Mouse (Mus musculus): ENCODE data around the gene Olfr1141. TPM values are rescaled to one million over a fixed set of nuclear protein-coding genes. Genes with fewer than 3 reads are reported as not detected.

The Olfr1141 gene
- not detected for total RNA-seq (2021)
- long read RNA-seq, experiment 1, result 0 reads
- long read RNA-seq, experiment 2, result 0 reads

DNA sequence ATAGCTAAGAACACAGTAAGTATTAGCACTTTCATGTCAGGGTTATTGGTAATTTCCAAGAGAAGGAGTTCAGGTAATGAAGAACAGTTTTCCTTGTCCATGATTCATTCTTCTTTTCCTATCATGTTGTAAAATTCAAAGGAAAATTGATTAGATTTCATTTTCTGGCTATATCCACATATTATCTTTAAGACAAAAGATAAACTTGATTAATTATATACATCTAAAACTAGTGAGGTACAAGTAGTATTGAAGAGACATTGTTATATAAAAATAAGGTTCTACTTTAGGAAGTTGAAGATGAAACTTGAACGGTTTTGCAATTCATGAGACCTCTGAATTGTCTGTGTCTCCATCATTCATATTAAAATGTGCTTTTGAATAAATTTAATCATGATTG is at the start of gene Olfr1141:
TSS of gene Olfr1141 (minus strand) at position 101 of the 400 bp plus-strand sequence.
- no peak for DNase-seq
- intact Hi-C loops (cut with DNase I; ENCODE audit: low total_unique reads), result no loop called here

DNA sequence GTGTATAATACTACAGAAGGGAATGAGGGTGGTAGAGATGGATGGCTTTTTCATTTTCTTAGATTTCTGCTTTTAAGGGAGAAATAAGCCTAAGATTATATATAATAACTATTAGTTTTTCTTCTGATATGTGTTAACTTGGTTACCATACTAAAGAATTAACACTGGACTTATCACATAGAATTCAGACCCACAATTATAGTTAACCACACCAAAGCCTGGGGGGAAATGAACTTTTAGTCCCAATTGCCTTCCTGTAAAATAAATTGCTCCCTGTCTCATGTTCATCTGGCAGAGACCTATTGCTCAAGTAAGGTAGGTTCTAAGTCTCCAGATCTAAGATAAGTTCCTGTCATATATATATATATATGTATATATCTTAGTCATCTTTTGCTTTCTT is 46.5 kb upstream of the Olfr1141 start, which contains the start of gene Olfr1143:
TSS of gene Olfr1143 (plus strand) at position 301 of the 400 bp plus-strand sequence.
- intact Hi-C loops (cut with DNase I; ENCODE audit: low total_unique reads), result no loop called here

DNA sequence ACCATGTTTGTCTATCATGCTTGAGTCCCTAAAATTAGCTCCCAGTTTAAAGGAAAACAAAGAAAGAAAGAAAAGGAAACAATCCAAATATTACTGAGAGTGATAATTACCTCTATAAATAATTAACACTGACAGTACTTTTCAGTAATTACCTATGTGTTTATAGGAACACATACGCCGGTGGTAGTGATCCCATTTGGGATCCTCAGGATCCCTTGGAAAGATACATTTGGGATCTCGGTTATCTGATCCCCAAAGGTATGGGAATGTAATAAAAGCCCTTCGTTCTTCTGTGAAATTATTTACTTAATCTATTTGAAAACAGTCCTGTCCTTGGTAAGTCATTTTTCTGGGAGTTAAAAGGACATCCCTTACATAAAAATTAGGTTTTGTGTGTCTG is 25.4 kb upstream of the Olfr1141 start, which contains the start of gene Olfr152:
TSS of gene Olfr152 (plus strand) at position 301 of the 400 bp plus-strand sequence.
- DNase-seq, result no peak
- intact Hi-C loops (cut with DNase I; ENCODE audit: low total_unique reads), result no loop called here

More for the DNA sequence above, 46.5 kb upstream of the Olfr1141 start, which contains the start of gene Olfr1143:
- no peak for DNase-seq

DNA sequence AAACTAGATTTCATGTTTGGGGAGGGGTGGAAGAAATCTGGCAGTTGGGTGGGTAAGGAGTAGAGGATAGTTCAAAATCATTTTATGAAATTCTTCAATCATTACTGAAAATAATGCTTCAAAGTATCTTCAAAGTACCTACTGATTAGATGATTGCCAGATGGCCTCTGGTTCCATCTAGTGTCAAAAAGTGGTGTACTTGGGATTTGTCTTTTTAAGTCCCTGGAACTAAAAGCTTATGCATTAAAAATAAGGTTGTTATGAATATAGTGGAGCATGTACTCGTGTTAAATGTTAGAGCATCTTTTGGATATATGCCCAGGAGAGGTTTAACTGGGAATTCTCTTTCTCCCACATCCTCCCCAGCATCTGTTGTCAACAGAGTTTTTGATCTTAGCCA is 22.4 kb upstream of the Olfr1141 start:
- no peak for DNase-seq
- intact Hi-C loops (cut with DNase I; ENCODE audit: low total_unique reads), result no loop called here

DNA sequence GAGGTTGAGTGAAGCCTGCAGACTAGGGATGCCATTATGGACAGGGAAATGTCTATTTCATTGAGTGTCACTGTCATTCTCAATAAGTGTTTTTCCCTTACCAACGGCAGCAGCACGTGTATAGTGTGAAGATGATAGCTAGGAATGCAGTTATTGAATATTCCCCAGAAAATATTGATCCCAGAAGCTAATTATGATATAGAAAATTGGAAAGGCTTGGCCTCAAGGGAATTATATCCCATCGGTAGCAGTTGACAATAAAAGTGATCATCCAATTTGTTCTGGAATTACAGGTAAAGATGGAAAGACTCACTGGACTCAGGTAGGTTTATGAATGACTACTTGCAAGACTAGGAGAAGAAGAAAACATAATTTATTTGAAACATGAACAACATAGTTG is 10.3 kb downstream of the Olfr1141 start, which contains the start of gene Olfr1140:
TSS of gene Olfr1140 (plus strand) at position 301 of the 400 bp plus-strand sequence.
- intact Hi-C loops (cut with DNase I; ENCODE audit: low total_unique reads), result no loop called here
- DNase-seq, result no peak

DNA sequence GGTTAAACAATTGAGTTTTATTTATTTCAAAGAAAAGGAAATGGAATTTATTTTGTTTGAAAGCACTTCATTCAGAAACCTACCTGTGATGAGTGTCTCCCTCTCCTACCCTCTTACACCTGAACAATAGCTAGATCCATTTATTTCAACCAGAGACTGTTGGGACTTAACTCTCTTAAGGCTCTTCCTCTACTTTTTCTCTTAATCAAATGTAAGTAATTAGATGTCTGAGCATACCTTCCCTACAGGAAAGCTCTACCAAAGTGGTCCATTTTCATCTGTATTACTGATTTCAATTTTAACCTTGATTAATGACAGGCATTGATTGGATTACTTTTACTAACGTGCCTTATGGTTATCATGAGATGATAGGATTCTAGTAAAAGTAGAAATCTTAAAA is 13.9 kb downstream of the Olfr1141 start, which contains the start of gene Olfr1138:
TSS of gene Olfr1138 (minus strand) at position 101 of the 400 bp plus-strand sequence.
- intact Hi-C loops (cut with DNase I; ENCODE audit: low total_unique reads), result no loop called here
- no peak for DNase-seq

DNA sequence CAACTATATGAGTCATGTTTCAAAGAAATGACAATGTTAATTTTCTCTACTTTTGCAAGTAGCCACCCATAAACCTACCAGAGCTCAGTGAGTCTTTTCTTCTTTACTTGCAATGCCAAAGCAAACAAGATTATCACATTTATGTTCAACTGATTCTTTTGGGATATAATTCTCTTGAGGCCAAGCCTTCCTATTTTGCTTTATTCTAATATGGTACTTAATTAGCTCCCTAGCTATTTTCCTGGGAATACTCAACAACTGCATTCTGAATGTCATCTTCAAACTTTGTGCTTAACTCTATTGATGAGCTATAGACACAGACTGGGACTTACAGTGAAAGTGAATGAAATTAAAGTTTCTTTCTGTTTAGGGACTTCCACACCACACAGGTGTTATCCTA is 40.7 kb downstream of the Olfr1141 start, which contains the start of gene Olfr1137:
TSS of gene Olfr1137 (minus strand) at position 101 of the 400 bp plus-strand sequence.
- intact Hi-C loops (cut with DNase I; ENCODE audit: low total_unique reads), result no loop called here
- no peak for DNase-seq

Other genes with a start within 250 kb of the Olfr1141 start
- not detected for gene Pramel6, start 247.4 kb downstream of the Olfr1141 start, total RNA-seq (2021)
- gene Olfr153, start 222.2 kb downstream of the Olfr1141 start, total RNA-seq (2021), result not detected
- gene Olfr1128, start 208.4 kb downstream of the Olfr1141 start, total RNA-seq (2021), result not detected
- gene Olfr1129, start 180.1 kb downstream of the Olfr1141 start, total RNA-seq (2021), result not detected
- not detected for gene Olfr1130, start 147.8 kb downstream of the Olfr1141 start, total RNA-seq (2021)
- gene Olfr1131, start 126.9 kb downstream of the Olfr1141 start, total RNA-seq (2021), result not detected
- gene Olfr1132, start 116.5 kb downstream of the Olfr1141 start, total RNA-seq (2021), result not detected
- gene Olfr1133, start 106.6 kb downstream of the Olfr1141 start, total RNA-seq (2021), result not detected
- gene Olfr1134, start 95.5 kb downstream of the Olfr1141 start, total RNA-seq (2021), result not detected
- gene Olfr1135, start 80.3 kb downstream of the Olfr1141 start, total RNA-seq (2021), result not detected
- not detected for gene Olfr1136, start 60.0 kb downstream of the Olfr1141 start, total RNA-seq (2021)
- not detected for gene Olfr1137, start 40.8 kb downstream of the Olfr1141 start, total RNA-seq (2021)
- not detected for gene Olfr1138, start 14.0 kb downstream of the Olfr1141 start, total RNA-seq (2021)
- not detected for gene Olfr1140, start 10.2 kb downstream of the Olfr1141 start, total RNA-seq (2021)
- gene Olfr152, start 25.5 kb upstream of the Olfr1141 start, total RNA-seq (2021), result not detected
- not detected for gene Olfr1143, start 46.6 kb upstream of the Olfr1141 start, total RNA-seq (2021)
- gene Olfr1145, start 55.8 kb upstream of the Olfr1141 start, total RNA-seq (2021), result not detected
- not detected for gene Olfr1148, start 76.5 kb upstream of the Olfr1141 start, total RNA-seq (2021)
- gene Olfr1150-ps1, start 90.0 kb upstream of the Olfr1141 start, total RNA-seq (2021), result not detected
- gene Olfr1151, start 101.9 kb upstream of the Olfr1141 start, total RNA-seq (2021), result not detected
- not detected for gene Olfr1152, start 112.5 kb upstream of the Olfr1141 start, total RNA-seq (2021)
- not detected for gene Olfr1153, start 141.0 kb upstream of the Olfr1141 start, total RNA-seq (2021)
- gene Olfr1154, start 151.2 kb upstream of the Olfr1141 start, total RNA-seq (2021), result not detected
- gene Olfr1155, start 191.1 kb upstream of the Olfr1141 start, total RNA-seq (2021), result not detected
- gene Olfr1156, start 199.1 kb upstream of the Olfr1141 start, total RNA-seq (2021), result not detected
- gene Olfr1157, start 214.3 kb upstream of the Olfr1141 start, total RNA-seq (2021), result not detected
- not detected for gene Olfr74, start 220.7 kb upstream of the Olfr1141 start, total RNA-seq (2021)
- not detected for gene Olfr1158, start 236.1 kb upstream of the Olfr1141 start, total RNA-seq (2021)

All from gastrocnemius, postnatal 14 days (tissue).